ENCODE assay signal across 24 mouse cellular contexts in genomic region chr7:123248166-123248565, GRCm38 (mm10). TPM values are rescaled to one million over a fixed set of nuclear protein-coding genes. Genes with fewer than 3 reads are reported as not detected.
"Had no signal": no experiment of that assay in that cellular context is flagged by ENCODE, and none has a peak within 500 bp of the region (broad histone marks: within the 10 kb centered on the region; RNA-seq: fewer than 3 reads in every experiment).

No protein-coding gene starts in this region.

- H3K27ac ChIP-seq: lung, embryonic 15.5 days; macrophage; midbrain, embryonic 12.5 days; neural tube, embryonic 13.5 days; neural tube, embryonic 15.5 days; stomach, embryonic 15.5 days; stomach, postnatal 0 days had no signal

- H3K4me3 ChIP-seq: lung, embryonic 15.5 days; megakaryocyte, embryonic 14.5 days; midbrain, embryonic 12.5 days; myocyte; neural tube, embryonic 13.5 days; neural tube, embryonic 15.5 days; stomach, embryonic 15.5 days had no signal

- H3K9me3 ChIP-seq: lung, embryonic 15.5 days; megakaryocyte, embryonic 14.5 days; midbrain, embryonic 12.5 days; neural tube, embryonic 13.5 days; neural tube, embryonic 15.5 days; stomach, embryonic 15.5 days had no signal

- H3K36me3 ChIP-seq: lung, embryonic 15.5 days; midbrain, embryonic 12.5 days; neural tube, embryonic 13.5 days; neural tube, embryonic 15.5 days; stomach, embryonic 15.5 days had no signal

- H3K9ac ChIP-seq: liver, postnatal 0 days; lung, embryonic 15.5 days; midbrain, embryonic 12.5 days; neural tube, embryonic 13.5 days; neural tube, embryonic 15.5 days; stomach, embryonic 15.5 days had no signal

- DNase-seq: liver, postnatal 0 days; lung, adult 2 months; lung, postnatal 14 days; lung, postnatal 36 days; midbrain, embryonic 14.5 days; retina, postnatal 1 day; right cerebral cortex, adult 18-20 months; right cerebral cortex, postnatal 25 days; right cerebral cortex, postnatal 4 days; thymus, adult 2 months; thymus, postnatal 25 days; thymus, postnatal 4 days had no signal

- ATAC-seq: liver, postnatal 0 days; lung, postnatal 0 days; midbrain, embryonic 16.5 days had no signal

- H3K27me3 ChIP-seq: lung, embryonic 15.5 days; midbrain, embryonic 12.5 days; neural tube, embryonic 13.5 days; neural tube, embryonic 15.5 days; stomach, embryonic 15.5 days had no signal

- H3K4me1 ChIP-seq: lung, embryonic 15.5 days; midbrain, embryonic 12.5 days; neural tube, embryonic 13.5 days; stomach, embryonic 15.5 days had no signal

RNA-seq across cellular contexts. Expression of gene Slc5a11, which starts 33.6 kb away (rescaled TPM):
- polyA plus RNA-seq: lung, postnatal 0 days; myocyte; neural tube, embryonic 11.5 days; neural tube, embryonic 13.5 days had no signal
